Mouse (Mus musculus): ENCODE measurements around the gene Zfp322a. TPM values are rescaled to one million over a fixed set of nuclear protein-coding genes. Genes with fewer than 3 reads are reported as not detected.
"Not testable (repeated sequence)": the region's sequence is repeated elsewhere in the genome, so short reads cannot be mapped to it uniquely, and the experiment has no call there.

The Zfp322a gene
- polyA plus RNA-seq, 1 experiment from 2014 or later = 51.9 TPM

DNA sequence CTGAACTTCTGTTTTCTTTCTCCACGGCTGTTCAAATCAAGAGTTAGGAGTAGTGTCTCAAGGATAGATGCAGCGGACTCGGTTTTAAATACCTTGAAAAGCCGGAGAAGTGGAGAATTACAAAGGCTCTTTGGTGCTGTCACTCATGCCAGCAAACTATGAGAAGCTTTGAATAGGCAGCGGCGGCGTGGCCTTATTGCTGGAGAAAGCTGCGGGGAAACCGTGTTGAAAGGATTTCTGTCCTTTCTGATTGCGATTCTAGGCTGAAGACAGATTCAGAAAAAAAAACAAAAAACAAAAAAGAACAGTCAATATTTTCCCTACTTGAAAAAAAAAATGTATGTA, 385 bp upstream of the Zfp322a start:
- H3K36me3 ChIP-seq (ENCODE audit: control insufficient read depth, insufficient read depth, low read length) = no peaks in the 10 kb centered on the region
- peaks cover 24% of the 10 kb centered on the region for H3K4me1 ChIP-seq (ENCODE audit: control insufficient read depth, insufficient read depth, low read length)
- no peaks in the 10 kb centered on the region for H3K9me3 ChIP-seq (ENCODE audit: control insufficient read depth, low read length)
- H3K4me3 ChIP-seq (ENCODE audit: low read depth, low read length) = peak overlapping the region; percentile 57
- peak overlapping the region; percentile 83 for H3K27ac ChIP-seq (ENCODE audit: low read depth, low read length)
- 0% methylated on average over 10 of the region's 10 CpGs for WGBS
- H3K27me3 ChIP-seq (ENCODE audit: control insufficient read depth, insufficient read depth, low read length) = no peaks in the 10 kb centered on the region
- peak overlapping the region; percentile 77 for H3K4me2 ChIP-seq (ENCODE audit: low read depth, low read length)
- peak overlapping the region; percentile 66 for H3K9ac ChIP-seq (replicated peaks; ENCODE audit: low read depth, low read length)
- ATAC-seq (ENCODE audit: low read depth) = peak; percentile 52

DNA sequence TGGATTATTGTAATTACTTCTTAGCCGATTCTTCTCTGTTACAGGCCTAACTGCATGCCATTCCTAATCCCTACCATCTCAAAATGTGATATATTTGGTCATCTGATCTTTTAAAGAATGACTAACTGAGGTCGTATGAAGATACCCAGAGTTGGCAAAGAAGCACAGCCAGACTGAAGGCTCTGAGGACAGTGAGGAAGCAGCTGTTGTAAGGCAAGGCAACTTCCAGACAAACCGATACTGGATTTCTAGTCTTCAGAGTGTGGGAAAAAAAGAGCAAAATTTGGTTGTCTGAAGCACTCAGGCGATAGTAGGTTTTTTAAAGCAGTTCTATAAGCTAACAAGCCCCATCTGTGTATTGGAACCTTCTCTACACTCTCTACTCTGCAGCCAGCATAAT, 7.5 kb downstream of the Zfp322a start:
- 95% methylated on average over 4 of the region's 4 CpGs for WGBS
- no peaks in the 10 kb centered on the region for H3K27me3 ChIP-seq (ENCODE audit: control insufficient read depth, insufficient read depth, low read length)
- H3K9ac ChIP-seq (replicated peaks; ENCODE audit: low read depth, low read length) = no peak overlapping the region
- H3K4me2 ChIP-seq (ENCODE audit: low read depth, low read length) = no peak overlapping the region
- H3K27ac ChIP-seq (ENCODE audit: low read depth, low read length) = no peak overlapping the region
- H3K36me3 ChIP-seq (ENCODE audit: control insufficient read depth, insufficient read depth, low read length) = peaks cover 35% of the 10 kb centered on the region
- H3K4me1 ChIP-seq (ENCODE audit: control insufficient read depth, insufficient read depth, low read length) = peaks cover 7% of the 10 kb centered on the region
- H3K4me3 ChIP-seq (ENCODE audit: low read depth, low read length) = no peak overlapping the region
- no peak for ATAC-seq (ENCODE audit: low read depth)
- H3K9me3 ChIP-seq (ENCODE audit: control insufficient read depth, low read length) = no peaks in the 10 kb centered on the region

DNA sequence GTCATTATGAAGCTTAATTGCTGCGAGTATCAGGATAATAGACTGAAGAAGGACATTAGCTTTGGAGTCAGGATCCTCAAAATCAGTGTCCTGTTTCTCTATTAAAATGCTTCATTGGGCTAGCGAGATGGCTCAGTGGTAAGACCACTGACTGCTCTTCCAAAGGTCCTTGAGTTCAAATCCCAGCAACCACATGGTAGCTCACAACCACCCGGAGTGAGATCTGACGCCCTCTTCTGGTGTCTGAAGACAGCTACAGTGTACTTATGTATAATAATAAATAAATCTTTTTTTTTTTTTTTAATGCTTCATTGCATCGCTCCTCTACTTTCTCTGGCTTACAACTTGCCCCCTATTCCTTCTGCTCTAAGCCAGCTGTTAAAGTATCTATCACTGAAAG, 14.5 kb downstream of the Zfp322a start:
- H3K27me3 ChIP-seq (ENCODE audit: control insufficient read depth, insufficient read depth, low read length); H3K27ac ChIP-seq (ENCODE audit: low read depth, low read length); H3K4me3 ChIP-seq (ENCODE audit: low read depth, low read length); H3K9me3 ChIP-seq (ENCODE audit: control insufficient read depth, low read length); H3K9ac ChIP-seq (replicated peaks; ENCODE audit: low read depth, low read length); H3K4me1 ChIP-seq (ENCODE audit: control insufficient read depth, insufficient read depth, low read length); H3K4me2 ChIP-seq (ENCODE audit: low read depth, low read length); ATAC-seq (ENCODE audit: low read depth): not testable (repeated sequence)
- peaks cover 29% of the 10 kb centered on the region for H3K36me3 ChIP-seq (ENCODE audit: control insufficient read depth, insufficient read depth, low read length)
- WGBS = 91% methylated on average over 5 of the region's 5 CpGs

DNA sequence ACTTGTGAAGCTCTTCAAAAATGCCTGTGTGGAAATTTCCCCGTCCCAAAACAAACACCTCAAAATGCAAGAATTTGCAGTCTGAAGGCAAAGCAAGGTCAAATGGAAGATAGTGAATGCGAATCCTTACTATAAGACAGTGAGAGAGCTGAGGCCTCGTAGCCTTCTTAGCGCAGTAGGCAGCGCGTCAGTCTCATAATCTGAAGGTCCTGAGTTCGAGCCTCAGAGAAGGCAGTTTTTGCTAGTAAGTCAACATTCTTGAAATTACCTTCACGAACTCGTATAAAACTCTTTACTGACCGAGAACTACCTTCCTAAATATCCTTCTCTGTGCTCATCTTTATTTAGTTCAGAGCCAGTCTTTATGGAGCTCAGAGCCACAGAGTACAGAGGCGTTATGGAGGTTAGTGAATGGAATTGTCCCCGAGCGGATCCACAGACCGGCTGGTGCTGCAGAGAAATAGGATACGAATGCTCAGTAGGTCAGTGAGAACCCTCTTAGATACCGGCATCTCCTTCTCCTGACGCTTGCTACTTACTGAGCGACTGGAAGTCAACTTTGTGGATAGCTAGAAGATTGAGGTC, 51.6 kb downstream of the Zfp322a start:
- no peaks in the 10 kb centered on the region for H3K9me3 ChIP-seq (ENCODE audit: control insufficient read depth, low read length)
- no peaks in the 10 kb centered on the region for H3K36me3 ChIP-seq (ENCODE audit: control insufficient read depth, insufficient read depth, low read length)
- no peak overlapping the region for H3K27ac ChIP-seq (ENCODE audit: low read depth, low read length)
- 6% methylated on average over 18 of the region's 18 CpGs for WGBS
- no peaks in the 10 kb centered on the region for H3K4me1 ChIP-seq (ENCODE audit: control insufficient read depth, insufficient read depth, low read length)
- no peak overlapping the region for H3K4me2 ChIP-seq (ENCODE audit: low read depth, low read length)
- H3K27me3 ChIP-seq (ENCODE audit: control insufficient read depth, insufficient read depth, low read length) = peaks cover 15% of the 10 kb centered on the region
- H3K9ac ChIP-seq (replicated peaks; ENCODE audit: low read depth, low read length) = no peak overlapping the region
- H3K4me3 ChIP-seq (ENCODE audit: low read depth, low read length) = no peak overlapping the region
- no peak for ATAC-seq (ENCODE audit: low read depth)

DNA sequence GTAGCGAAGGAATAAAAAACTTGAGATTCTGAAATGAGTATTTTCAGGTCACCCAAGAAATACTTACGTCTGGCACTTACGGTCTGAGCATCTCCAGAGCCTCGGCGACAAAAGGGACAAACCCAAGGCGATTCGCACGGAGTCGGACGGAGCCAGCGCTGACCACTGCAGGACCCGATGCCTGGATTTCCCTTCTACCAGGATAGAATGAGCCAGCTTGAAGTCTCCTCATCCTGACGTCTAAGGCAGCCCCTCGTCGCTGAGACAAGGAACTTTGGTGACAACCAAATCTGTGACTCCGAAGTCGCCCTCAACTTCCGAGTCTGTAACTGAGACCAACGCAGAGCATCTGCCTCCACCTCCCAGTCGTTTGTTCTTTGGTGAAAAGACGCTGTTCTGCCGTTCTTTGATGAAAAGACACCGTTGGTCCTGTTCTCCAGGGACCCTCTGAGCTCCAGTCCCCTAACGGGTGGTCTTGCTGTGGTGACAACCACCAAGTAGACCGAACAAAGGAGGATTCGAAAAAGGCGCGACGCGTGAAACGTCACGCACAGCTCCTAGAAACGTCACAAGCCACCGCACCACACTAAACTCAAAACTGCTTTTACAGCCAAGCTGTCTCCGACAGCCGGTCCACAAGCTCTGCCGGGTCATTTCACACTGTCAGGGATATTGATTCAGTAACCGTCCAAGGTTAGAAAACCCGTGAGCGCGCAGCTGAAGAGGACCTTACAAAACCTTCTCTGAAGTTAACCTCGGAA, 55.9 kb downstream of the Zfp322a start:
- ATAC-seq (ENCODE audit: low read depth) = peak; percentile 54; the same call in 1 of the 2 replicates
- Histone ChIP-seq H3K9me3 (ENCODE audit: control insufficient read depth, low read length) (no peaks in the 10 kb centered on the region), H3K4me2 (ENCODE audit: low read depth, low read length) (peak overlapping the region; percentile 77), H3K27me3 (ENCODE audit: control insufficient read depth, insufficient read depth, low read length) (peaks cover 37% of the 10 kb centered on the region), H3K4me1 (ENCODE audit: control insufficient read depth, insufficient read depth, low read length) (0 out of 2 replicates have a peak, but pooled peaks cover 5% of the 10 kb centered on the region), H3K36me3 (ENCODE audit: control insufficient read depth, insufficient read depth, low read length) (no peaks in the 10 kb centered on the region), H3K27ac (ENCODE audit: low read depth, low read length) (no peak overlapping the region), H3K4me3 (ENCODE audit: low read depth, low read length) (peak overlapping the region; percentile 39), H3K9ac (replicated peaks; ENCODE audit: low read depth, low read length) (0 out of 2 replicates have a peak overlapping the region, but pooled peaks have one; percentile 26)
- WGBS = under 1% methylated on average over 42 of the region's 42 CpGs

DNA sequence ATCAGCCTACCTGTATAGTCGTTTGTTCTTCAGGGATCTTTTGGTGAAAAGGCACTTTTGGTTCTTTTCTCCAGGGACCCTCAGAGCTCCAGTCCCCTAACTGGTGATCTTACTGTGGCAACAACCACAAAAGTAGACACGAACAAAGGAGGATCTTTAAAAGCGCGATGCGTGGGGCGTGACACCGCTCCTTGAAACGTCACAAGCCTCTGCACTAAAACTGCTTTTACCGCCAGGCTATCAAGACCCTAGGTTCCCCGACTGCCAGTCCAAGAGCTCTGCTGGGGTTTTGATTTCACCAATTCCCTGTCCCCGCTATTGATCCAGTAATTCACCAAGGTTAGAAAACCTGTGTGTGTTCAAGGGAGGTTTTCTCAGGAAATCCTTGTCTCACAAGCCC, 59.0 kb downstream of the Zfp322a start:
- H3K4me2 ChIP-seq (ENCODE audit: low read depth, low read length) = peak overlapping the region; percentile 46; the same call in 1 of the 2 replicates
- no peak overlapping the region for H3K9ac ChIP-seq (replicated peaks; ENCODE audit: low read depth, low read length)
- no peak overlapping the region for H3K27ac ChIP-seq (ENCODE audit: low read depth, low read length)
- H3K36me3 ChIP-seq (ENCODE audit: control insufficient read depth, insufficient read depth, low read length) = no peaks in the 10 kb centered on the region
- H3K4me3 ChIP-seq (ENCODE audit: low read depth, low read length) = no peak overlapping the region
- H3K9me3 ChIP-seq (ENCODE audit: control insufficient read depth, low read length) = no peaks in the 10 kb centered on the region
- 0 out of 2 replicates have a peak, but pooled peaks cover 5% of the 10 kb centered on the region for H3K4me1 ChIP-seq (ENCODE audit: control insufficient read depth, insufficient read depth, low read length)
- 2% methylated on average over 11 of the region's 11 CpGs for WGBS
- peaks cover 36% of the 10 kb centered on the region for H3K27me3 ChIP-seq (ENCODE audit: control insufficient read depth, insufficient read depth, low read length)
- no peak for ATAC-seq (ENCODE audit: low read depth)

DNA sequence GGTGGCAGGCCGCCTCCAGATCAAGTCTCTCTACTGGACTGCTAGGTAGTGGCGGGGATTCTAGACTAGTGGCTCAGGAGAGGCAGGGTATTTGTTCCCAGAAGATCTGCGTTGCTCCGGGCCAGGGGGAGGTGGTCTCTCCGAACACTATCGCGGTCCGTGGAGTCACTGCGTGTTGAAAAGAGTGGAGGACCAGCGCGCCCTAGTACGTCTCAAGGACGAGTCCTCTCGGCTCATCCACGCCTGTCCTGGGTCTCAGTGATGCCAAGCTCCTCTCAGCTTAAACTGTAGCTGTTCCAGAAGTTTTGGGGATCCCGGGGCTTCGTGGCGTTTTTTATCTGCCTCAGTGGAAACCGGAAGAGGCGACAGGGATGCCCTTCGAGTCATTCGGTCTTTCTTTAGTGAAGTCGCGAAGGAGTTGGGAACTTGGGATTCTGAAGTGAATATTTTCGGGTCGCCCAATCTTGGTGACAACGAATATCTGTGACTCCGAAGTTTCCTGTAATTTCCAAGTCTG, 59.5 kb downstream of the Zfp322a start:
- under 1% methylated on average over 28 of the region's 28 CpGs for WGBS
- peak overlapping the region; percentile 46 for H3K4me2 ChIP-seq (ENCODE audit: low read depth, low read length)
- ATAC-seq (ENCODE audit: low read depth) = peak; percentile 18; the same call in 1 of the 2 replicates

DNA sequence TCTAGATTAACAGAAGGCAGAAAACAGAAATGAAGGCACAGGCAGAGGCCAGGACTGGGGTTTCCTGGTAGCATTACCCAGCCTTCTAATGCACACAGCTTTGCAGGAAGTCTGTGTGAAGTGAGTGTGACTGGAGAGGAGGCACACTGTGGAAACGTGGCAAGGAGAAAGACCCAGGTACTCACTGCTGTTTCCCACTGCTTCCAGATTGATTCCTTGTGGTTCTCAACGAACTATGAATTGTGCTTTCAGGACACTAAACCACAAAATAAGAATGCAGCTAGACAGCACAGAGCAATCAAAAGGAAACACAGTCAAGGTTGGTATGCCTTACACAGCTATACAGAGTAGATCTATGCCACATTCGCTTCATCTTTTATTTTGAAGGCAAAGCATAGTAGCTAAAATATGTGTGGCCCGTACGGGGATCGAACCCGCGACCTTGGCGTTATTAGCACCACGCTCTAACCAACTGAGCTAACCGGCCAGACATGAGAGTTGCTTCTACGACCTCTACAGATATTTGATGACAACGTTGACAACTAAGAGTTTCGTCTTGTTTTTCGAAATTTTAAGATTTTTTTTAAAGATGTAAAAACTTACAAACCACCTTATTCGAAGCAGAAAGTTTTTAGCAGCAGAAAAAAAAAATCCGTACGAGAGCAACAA, 60.2 kb downstream of the Zfp322a start:
- not testable (repeated sequence) for H3K4me1 ChIP-seq (ENCODE audit: control insufficient read depth, insufficient read depth, low read length); ATAC-seq (ENCODE audit: low read depth); H3K9ac ChIP-seq (replicated peaks; ENCODE audit: low read depth, low read length); H3K9me3 ChIP-seq (ENCODE audit: control insufficient read depth, low read length); H3K36me3 ChIP-seq (ENCODE audit: control insufficient read depth, insufficient read depth, low read length); H3K27ac ChIP-seq (ENCODE audit: low read depth, low read length)
- Histone ChIP-seq H3K4me3 (ENCODE audit: low read depth, low read length) (0 out of 2 replicates have a peak overlapping the region, but pooled peaks have one; percentile 13), H3K27me3 (ENCODE audit: control insufficient read depth, insufficient read depth, low read length) (peaks cover 30% of the 10 kb centered on the region), H3K4me2 (ENCODE audit: low read depth, low read length) (peak overlapping the region; percentile 46; the same call in 1 of the 2 replicates)
- WGBS = 5% methylated on average over 18 of the region's 18 CpGs

More for the DNA sequence above, 59.5 kb downstream of the Zfp322a start:
- Histone ChIP-seq H3K4me1 (ENCODE audit: control insufficient read depth, insufficient read depth, low read length) (0 out of 2 replicates have a peak, but pooled peaks cover 5% of the 10 kb centered on the region), H3K27me3 (ENCODE audit: control insufficient read depth, insufficient read depth, low read length) (peaks cover 36% of the 10 kb centered on the region), H3K4me3 (ENCODE audit: low read depth, low read length) (peak overlapping the region; percentile 13; the same call in 1 of the 2 replicates), H3K27ac (ENCODE audit: low read depth, low read length) (no peak overlapping the region), H3K36me3 (ENCODE audit: control insufficient read depth, insufficient read depth, low read length) (no peaks in the 10 kb centered on the region), H3K9ac (replicated peaks; ENCODE audit: low read depth, low read length) (peak overlapping the region; percentile 16; the same call in 1 of the 2 replicates), H3K9me3 (ENCODE audit: control insufficient read depth, low read length) (no peaks in the 10 kb centered on the region)
